Mouse (Mus musculus): ENCODE data around the gene Tns3. TPM values are rescaled to one million over a fixed set of nuclear protein-coding genes. Genes with fewer than 3 reads are reported as not detected.

Gene Tns3
- total and polyA plus RNA-seq, 3 experiments = not detected

- Histone ChIP-seq H3K27ac (ENCODE audit: control insufficient read depth, low read depth, low read length) (no peak overlapping the region), H3K4me1 (ENCODE audit: control insufficient read depth in 1 of 2, insufficient read depth in 2 of 2, low read length in 2 of 2) (no peaks in the 10 kb centered on the region), H3K79me2 (ENCODE audit: control insufficient read depth, insufficient read depth, low read length, poor library complexity) (no peaks in the 10 kb centered on the region), H3K36me3 (ENCODE audit: control insufficient read depth in 1 of 2, insufficient read depth in 2 of 2, low read length in 2 of 2) (no peaks in the 10 kb centered on the region), H3K4me3 (ENCODE audit: control insufficient read depth in 1 of 2, insufficient read depth in 1 of 2, low read depth in 2 of 2, low read length in 2 of 2) (no peak overlapping the region), H3K9ac (ENCODE audit: control insufficient read depth, low read depth, low read length, poor library complexity, severe bottlenecking) (no peak overlapping the region), H3K9me3 (replicated peaks; ENCODE audit: insufficient read depth, low read length) (no peaks in the 10 kb centered on the region), H3K27me3 (ENCODE audit: control insufficient read depth in 1 of 2, insufficient read depth in 2 of 2, low read length in 2 of 2) (no peaks in the 10 kb centered on the region)
- TF ChIP-seq ETS1 (IDR thresholded peaks at IDR 0.05; ENCODE audit: low read depth, low read length) (no peak), KAT2A (conservative IDR thresholded peaks at IDR 0.05; ENCODE audit: low read depth, low read length) (no peak), USF2 (IDR thresholded peaks at IDR 0.05; ENCODE audit: borderline replicate concordance in 1 of 2, insufficient read depth in 1 of 2, low read depth in 1 of 2, low read length in 2 of 2) (no peak), POLR2AphosphoS2 (IDR thresholded peaks at IDR 0.05; ENCODE audit: low read length) (no peak), ZMIZ1 (IDR thresholded peaks at IDR 0.05; ENCODE audit: low read depth, low read length) (no peak), BHLHE40 (IDR thresholded peaks at IDR 0.05; ENCODE audit: borderline replicate concordance, low read depth, low read length) (no peak)
- DNase-seq (ENCODE audit: low read depth, low spot score) = no peak
Observed at GRCm38 (mm10) chr11:8450540-8450939, 213.8 kb downstream of the Tns3 start.

- DNase-seq (ENCODE audit: low read depth, low spot score) = no peak
- Histone ChIP-seq H3K27ac (ENCODE audit: control insufficient read depth, low read depth, low read length) (no peak overlapping the region), H3K4me1 (ENCODE audit: control insufficient read depth in 1 of 2, insufficient read depth in 2 of 2, low read length in 2 of 2) (no peaks in the 10 kb centered on the region), H3K9ac (ENCODE audit: control insufficient read depth, low read depth, low read length, poor library complexity, severe bottlenecking) (no peak overlapping the region), H3K9me3 (replicated peaks; ENCODE audit: insufficient read depth, low read length) (no peaks in the 10 kb centered on the region), H3K4me3 (ENCODE audit: control insufficient read depth in 1 of 2, insufficient read depth in 1 of 2, low read depth in 2 of 2, low read length in 2 of 2) (no peak overlapping the region), H3K36me3 (ENCODE audit: control insufficient read depth in 1 of 2, insufficient read depth in 2 of 2, low read length in 2 of 2) (no peaks in the 10 kb centered on the region), H3K27me3 (ENCODE audit: control insufficient read depth in 1 of 2, insufficient read depth in 2 of 2, low read length in 2 of 2) (no peaks in the 10 kb centered on the region), H3K79me2 (ENCODE audit: control insufficient read depth, insufficient read depth, low read length, poor library complexity) (no peaks in the 10 kb centered on the region)
- TF ChIP-seq ZMIZ1 (IDR thresholded peaks at IDR 0.05; ENCODE audit: low read depth, low read length) (no peak), ELF1 (IDR thresholded peaks at IDR 0.05; ENCODE audit: low read depth, low read length) (no peak), SMC3 (IDR thresholded peaks at IDR 0.05; ENCODE audit: low read depth, low read length) (no peak), GATA1 (IDR thresholded peaks at IDR 0.05; ENCODE audit: low read depth, low read length) (no peak), MYC (IDR thresholded peaks at IDR 0.05; ENCODE audit: low read depth, low read length) (no peak), TBP (IDR thresholded peaks at IDR 0.05; ENCODE audit: low read depth, low read length) (no peak), POLR2A (IDR thresholded peaks at IDR 0.05; ENCODE audit: control insufficient read depth in 1 of 2, insufficient read depth in 1 of 2, low read depth in 1 of 2, low read length in 2 of 2, poor library complexity in 1 of 2) (no peak), NELFE (IDR thresholded peaks at IDR 0.05; ENCODE audit: low read depth, low read length) (no peak), SIN3A (IDR thresholded peaks at IDR 0.05; ENCODE audit: low read length) (no peak), KAT2A (conservative IDR thresholded peaks at IDR 0.05; ENCODE audit: low read depth, low read length) (no peak), NRF1 (IDR thresholded peaks at IDR 0.05; ENCODE audit: insufficient read depth, low read depth, low read length, poor library complexity, severe bottlenecking) (no peak), E2F4 (IDR thresholded peaks at IDR 0.05; ENCODE audit: borderline replicate concordance, low read depth, low read length) (no peak)
Observed at GRCm38 (mm10) chr11:8445915-8446356, 218.4 kb downstream of the Tns3 start.

Measured in MEL (cell line).